Mouse (Mus musculus): ENCODE measurements around the gene Hist1h1c.
"Not testable (repeated sequence)": the region's sequence is repeated elsewhere in the genome, so short reads cannot be mapped to it uniquely, and the experiment has no call there.

Hist1h1c gene

GRCm38 (mm10) chr13:23716261-23717042 is 22.2 kb upstream of the Hist1h1c start:
- DNase-seq (ENCODE audit: low spot score), result no peak

DNA sequence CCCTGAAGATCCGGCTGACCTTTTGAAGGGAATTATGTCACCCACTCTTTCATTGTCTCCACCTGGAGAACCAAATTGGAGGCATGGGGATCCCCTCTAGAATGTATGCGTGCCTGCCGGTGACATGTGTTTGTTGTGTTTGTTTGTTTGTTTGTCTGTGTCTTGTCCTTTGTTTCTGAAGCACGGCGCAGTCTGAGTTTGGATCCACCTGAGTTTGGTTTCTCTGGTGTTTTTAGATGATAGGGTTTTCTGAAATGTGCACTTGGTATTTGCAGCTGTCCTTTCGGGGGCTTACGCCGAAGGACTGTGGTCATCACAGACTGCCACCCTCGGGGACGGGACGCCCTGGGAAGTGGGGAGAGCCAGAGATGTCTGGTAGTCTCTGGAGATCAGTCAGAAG is 21.4 kb upstream of the Hist1h1c start:
- DNase-seq (ENCODE audit: low spot score), result no peak

DNA sequence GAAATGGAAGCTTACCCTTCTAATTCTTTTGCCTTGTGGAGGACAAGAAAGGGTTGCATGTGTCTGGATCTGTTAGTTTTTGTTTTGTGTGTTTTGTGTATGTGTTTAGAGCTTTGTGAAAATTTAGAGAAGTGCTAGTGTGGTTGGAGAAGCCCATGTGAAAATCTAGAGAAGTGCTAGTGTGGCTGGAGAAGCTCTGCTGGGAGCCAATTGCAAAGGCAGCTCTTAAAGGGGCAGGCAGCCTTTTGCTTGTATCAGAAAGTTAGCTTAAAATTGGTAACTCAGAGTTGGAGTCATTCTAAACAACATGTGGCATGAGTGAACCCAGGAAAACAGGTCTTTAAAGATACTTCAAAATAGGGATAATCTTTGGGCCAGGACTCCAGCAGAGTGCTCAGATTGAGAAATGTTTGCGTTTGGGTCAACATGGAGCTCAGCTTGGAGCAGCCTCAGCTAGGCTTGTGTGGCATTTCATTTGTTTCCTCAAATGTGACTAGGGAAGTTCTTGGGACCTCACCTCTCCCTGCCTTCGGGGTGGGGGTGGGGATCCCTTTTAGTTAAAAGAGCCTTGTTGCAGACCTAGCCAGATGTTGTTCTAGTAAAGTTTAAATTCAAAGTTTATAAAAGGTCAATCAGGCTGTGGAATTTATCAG is 20.9 kb upstream of the Hist1h1c start:
- DNase-seq (ENCODE audit: low spot score), result not testable (repeated sequence)

GRCm38 (mm10) chr13:23724239-23724638 is 14.4 kb upstream of the Hist1h1c start:
- DNase-seq (ENCODE audit: low spot score), result no peak

DNA sequence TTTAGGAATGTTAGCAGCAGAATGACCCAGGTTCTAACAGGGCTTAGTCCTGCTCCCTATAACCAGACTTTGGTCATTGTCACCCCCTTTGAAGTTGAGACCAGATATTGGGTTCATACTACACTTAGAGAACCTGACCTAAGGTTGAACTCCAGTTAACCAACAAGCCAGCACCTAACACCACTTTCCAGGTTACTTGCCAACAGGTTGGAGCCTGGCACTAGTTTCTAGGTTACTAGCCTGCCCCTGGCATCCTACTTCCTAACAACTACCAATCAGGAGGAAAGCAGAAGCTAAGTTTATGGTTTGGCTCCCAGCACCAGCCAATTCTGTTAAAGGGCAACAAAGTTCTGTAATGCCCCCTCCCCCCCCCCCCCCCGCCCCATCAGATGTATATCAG is 13.4 kb upstream of the Hist1h1c start:
- no peak for DNase-seq (ENCODE audit: low spot score)

GRCm38 (mm10) chr13:23728472-23729191 is 10.0 kb upstream of the Hist1h1c start:
- no peak for DNase-seq (ENCODE audit: low spot score)

- no peak for DNase-seq (ENCODE audit: low spot score)
Measured at GRCm38 (mm10) chr13:23729192-23729525, 9.4 kb upstream of the Hist1h1c start.

DNA sequence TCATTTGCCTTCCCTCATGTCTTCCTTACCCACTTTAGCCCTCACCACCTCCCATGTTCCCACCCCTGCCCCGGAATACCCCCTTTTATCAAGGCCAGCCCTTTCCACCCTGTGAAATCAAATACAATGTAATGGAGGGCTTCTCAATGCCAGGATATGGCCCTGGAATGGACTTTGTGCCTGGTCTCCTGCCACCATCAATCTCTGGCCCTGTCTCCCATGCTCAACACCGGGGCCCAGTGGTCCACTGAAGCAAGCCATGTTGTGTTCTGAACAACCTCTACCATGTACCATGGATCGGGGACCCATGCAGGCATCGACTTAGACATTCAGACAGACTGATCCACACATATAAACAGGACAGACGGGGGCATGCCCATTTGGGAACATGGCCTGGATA is 8.9 kb upstream of the Hist1h1c start:
- DNase-seq (ENCODE audit: low spot score), result no peak

DNA sequence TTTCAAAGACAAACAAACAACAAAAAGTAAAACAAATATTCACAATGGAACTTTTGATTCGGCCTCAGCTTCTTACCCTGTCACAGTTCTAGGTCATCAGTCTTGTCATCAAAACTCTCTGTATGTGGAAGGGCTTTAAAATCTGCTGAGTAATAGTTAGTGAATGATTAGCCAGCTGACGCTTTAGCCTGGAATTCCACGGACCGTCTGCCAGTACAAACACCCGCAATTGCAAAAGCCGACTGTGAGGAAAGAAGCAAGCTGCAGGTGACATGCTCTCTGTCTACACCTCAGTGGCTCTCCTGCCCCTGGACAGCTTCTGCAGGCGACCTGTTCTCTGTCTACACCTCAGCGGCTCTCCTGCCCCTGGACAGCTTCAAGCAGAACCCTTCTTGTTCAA is 8.1 kb upstream of the Hist1h1c start:
- DNase-seq (ENCODE audit: low spot score), result no peak

DNA sequence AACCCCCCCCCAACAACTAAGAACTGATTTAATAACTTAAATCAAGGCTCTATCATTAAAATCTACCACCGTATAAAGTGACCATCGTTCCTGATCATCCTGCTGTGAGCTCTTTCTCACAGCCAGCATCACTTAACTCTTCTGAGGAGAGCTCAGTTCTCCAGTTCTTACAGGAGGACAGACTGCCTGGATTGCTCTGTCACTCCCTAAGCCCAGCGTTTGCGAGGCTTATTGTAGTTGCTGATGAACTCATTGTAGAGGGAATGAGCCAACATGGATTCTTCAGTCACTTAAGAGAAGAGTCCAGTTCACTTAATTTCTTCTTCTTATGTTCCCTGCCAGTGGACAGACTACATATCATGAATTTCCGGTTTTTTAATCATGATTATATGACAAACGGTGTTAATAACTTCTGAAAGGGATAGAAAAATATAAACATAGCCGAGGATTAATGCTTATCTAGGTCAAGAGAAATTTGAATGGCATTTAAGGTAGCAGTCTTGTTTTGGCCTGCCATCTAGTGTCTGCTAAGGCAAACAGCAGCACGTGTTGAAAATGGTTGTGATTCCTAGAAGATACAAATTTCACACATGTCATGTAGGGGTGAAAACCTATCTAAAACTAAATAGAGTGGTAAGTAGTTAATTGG is 6.3 kb upstream of the Hist1h1c start:
- DNase-seq (ENCODE audit: low spot score), result no peak

DNA sequence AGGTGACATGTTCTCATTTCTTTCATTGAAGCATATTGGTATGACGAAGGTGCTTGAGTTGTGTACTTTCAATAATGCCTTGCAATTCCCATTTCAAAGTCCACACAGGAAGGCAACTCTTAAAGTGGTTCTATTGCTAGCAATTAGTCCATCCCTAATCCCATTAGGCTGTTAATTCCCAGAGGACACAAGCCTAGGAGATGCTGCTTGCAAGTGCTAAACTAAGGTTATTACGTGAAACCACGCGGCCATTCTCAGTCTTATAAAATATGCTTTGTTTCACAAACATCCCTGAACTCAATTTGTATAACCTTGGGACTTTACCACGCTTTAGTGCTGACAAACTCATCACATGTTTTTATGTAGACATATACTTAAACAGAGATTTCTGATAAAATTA is 1.5 kb upstream of the Hist1h1c start:
- no peak for DNase-seq (ENCODE audit: low spot score)

GRCm38 (mm10) chr13:23738041-23738440 is 567 bp upstream of the Hist1h1c start:
- no peak for DNase-seq (ENCODE audit: low spot score)

- DNase-seq (ENCODE audit: low spot score), result peak; percentile 93
Measured at GRCm38 (mm10) chr13:23739069-23739921, 687 bp downstream of the Hist1h1c start.

DNA sequence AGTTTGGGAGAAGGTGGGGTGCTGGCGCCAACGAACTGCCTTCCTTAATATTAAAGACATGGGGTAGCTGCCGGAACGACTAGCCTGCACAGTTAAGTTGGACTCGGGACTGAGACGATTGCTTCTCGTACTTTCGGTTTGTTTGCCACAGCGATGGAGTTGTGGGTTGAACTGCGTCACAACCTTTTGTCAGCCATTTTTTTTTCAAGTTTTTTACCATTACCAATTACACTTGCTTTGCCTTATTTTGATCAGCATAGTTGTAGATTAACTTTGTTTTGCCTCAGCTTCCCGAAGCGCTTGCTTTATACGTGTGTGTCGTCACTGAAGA is 1.3 kb downstream of the Hist1h1c start:
- DNase-seq (ENCODE audit: low spot score), result no peak

- no peak for DNase-seq (ENCODE audit: low spot score)
Measured at GRCm38 (mm10) chr13:23740256-23740840, 1.7 kb downstream of the Hist1h1c start.

GRCm38 (mm10) chr13:23740910-23741309 is 2.3 kb downstream of the Hist1h1c start:
- no peak for DNase-seq (ENCODE audit: low spot score)

DNA sequence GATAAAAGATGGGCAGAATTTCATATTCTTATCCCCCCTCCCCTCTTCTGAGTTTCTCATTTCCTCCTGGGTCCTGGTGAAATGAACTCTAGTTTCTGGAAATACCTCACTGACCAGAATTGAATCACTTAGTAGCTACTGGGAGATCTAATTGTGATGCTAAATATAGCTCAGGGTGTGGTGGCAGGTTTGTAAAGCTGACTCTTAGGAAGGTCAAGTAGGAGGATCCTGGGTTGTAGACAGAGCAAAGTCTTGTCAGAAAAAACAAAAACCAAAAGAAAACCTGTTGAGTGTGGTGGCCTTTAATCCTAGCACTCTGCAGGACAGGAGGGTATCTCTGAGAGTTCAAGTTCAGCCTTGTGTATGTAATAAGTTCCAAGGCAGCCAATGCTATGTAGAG is 3.4 kb downstream of the Hist1h1c start:
- no peak for DNase-seq (ENCODE audit: low spot score)

DNA sequence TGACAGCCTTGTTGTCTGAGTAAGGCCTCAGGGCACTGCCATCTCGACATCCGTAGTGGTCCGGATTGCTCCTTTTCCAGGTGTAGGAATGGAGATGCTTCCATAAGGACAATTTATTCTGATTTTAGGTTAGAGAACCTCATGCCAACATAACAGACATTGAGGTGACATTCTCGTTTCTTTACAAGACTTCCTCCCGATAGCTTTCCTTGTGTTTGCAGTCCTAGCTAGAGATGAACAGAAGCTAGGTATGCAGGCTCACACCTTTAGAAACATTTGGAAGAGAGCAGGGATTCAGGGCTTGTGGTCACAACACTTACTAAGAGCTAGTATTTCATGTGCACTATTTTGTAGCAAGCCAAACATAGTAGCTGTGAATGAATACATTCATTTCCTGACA is 4.6 kb downstream of the Hist1h1c start:
- DNase-seq (ENCODE audit: low spot score), result no peak

GRCm38 (mm10) chr13:23743963-23744362 is 5.4 kb downstream of the Hist1h1c start:
- DNase-seq (ENCODE audit: low spot score), result no peak

- no peak for DNase-seq (ENCODE audit: low spot score)
Measured at GRCm38 (mm10) chr13:23744421-23745380, 6.1 kb downstream of the Hist1h1c start.

Measured in testis, postnatal 14 days (tissue).